Comparison of ENCODE assay signal across 8 mouse cellular contexts in the genomic region with DNA sequence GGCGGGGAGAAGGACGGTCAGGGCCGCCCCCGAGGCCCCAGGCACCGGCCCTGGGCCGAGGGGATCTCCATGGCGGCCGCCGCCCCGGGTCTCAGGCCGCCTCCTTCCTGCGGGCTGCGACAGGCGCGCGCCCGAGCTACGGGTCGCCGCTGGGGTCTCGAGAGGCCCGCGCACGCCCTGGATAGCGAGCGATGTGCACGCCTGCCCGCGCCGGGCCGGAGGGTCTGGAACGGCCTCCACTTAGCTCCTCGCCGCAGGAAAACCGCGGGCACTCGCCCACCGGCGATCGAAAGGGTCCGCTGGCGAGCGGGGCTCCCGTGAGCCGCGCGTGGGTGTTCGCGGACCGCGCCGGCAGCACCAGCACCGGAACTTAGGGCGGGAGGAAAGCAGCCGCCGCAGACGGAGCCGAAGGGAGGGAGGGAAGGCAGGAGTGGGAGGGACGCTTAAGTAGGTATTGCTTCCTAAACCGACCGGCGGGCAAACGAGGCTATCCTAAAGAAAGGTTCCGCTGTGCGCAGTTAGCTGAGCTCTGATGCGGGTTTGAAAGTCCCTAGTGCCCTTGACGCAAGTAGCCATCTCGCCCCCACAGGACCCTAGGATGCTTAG. TPM values are rescaled to one million over a fixed set of nuclear protein-coding genes. Genes with fewer than 3 reads are reported as not detected.
DNase-seq lines count a peak whose midpoint lies in the region; ATAC-seq and TF ChIP-seq lines count a peak whose summit lies in the region.

A gene (minus strand): TSS at position 419 of the 606 bp plus-strand sequence.

- peak; percentile 94 for ATAC-seq in common myeloid progenitor, adult 5-6 weeks (replicated peaks; ENCODE audit: low read depth, poor library complexity, severe bottlenecking)

- H3K4me1 ChIP-seq in megakaryocyte, embryonic 14.5 days: peaks cover 56% of the 10 kb centered on the region

- no peaks in the 10 kb centered on the region for H3K9me3 ChIP-seq in megakaryocyte, embryonic 14.5 days

- intact Hi-C loops in gastrocnemius, adult 2 months (cut with DNase I): loop anchor here (2.0 kb wide), 1 partner anchor 17 kb away; no protein-coding TSS in a partner anchor

- no peaks in the 10 kb centered on the region for H3K27me3 ChIP-seq in megakaryocyte, embryonic 14.5 days (replicated peaks)

- no peak for TF ChIP-seq CTCF in gastrocnemius, adult 2 months (IDR thresholded peaks at IDR 0.05)

- H3K27ac ChIP-seq in gastrocnemius, adult 2 months: peak within 1 kb of the TSS; percentile 99

- peaks cover 8% of the 10 kb centered on the region for H3K36me3 ChIP-seq in megakaryocyte, embryonic 14.5 days (replicated peaks; ENCODE audit: low read length)

- DNase-seq in ZHBTc4 (ENCODE audit: low read depth, low spot score): peak; percentile 97
- DNase-seq in gastrocnemius, adult 2 months: peak; percentile 92
- peak; percentile 75 for DNase-seq in hindlimb bud, embryonic 11.5 days (ENCODE audit: extremely low spot score, low read depth, low spot score)
- peak; percentile 87 to 89 for DNase-seq in left cerebral cortex, adult 8-10 months (ENCODE audit: low spot score in 2 of 2)
- peak; percentile 93 to 94 for DNase-seq in right cerebral cortex, postnatal 10 days (ENCODE audit: low spot score in 2 of 2)
- peak; percentile 86 for DNase-seq in urinary bladder, postnatal 25 days (ENCODE audit: low spot score)

- peak within 1 kb of the TSS; percentile 77 for H3K4me3 ChIP-seq in gastrocnemius, adult 2 months
- peak within 1 kb of the TSS; percentile 100 for H3K4me3 ChIP-seq in megakaryocyte, embryonic 14.5 days (replicated peaks)

RNA-seq across cellular contexts. Expression of the gene that starts here (rescaled TPM):
- 58.3 and 67.7 TPM in 2 replicates for total RNA-seq in common myeloid progenitor, adult 5-6 weeks (2017)
- 10 to 100 TPM; 13.6 to 15.8 TPM for total RNA-seq in gastrocnemius, adult 2 months (2021)
- total RNA-seq in left cerebral cortex, adult 8-10 months (2022): 100 to 1,000 TPM in 1 of 4 experiments, 10 to 100 TPM in 3; 88.3 to 100 (median 93.1) TPM
- polyA plus RNA-seq in megakaryocyte, embryonic 14.5 days (2012; ENCODE audit: insufficient read depth, low replicate concordance): 2.2 and 4.0 TPM in 2 replicates

Comparison
In these comparisons a context has a peak if more than half of its experiments do, and no peak if none do; other contexts are left out.
1. Peak in every context shown above with its lines: DNase-seq, ATAC-seq, H3K4me3 ChIP-seq and H3K27ac ChIP-seq.